Mouse (Mus musculus): ENCODE measurements around the gene Gm28510. TPM values are rescaled to one million over a fixed set of nuclear protein-coding genes. Genes with fewer than 3 reads are reported as not detected.
"Not testable (repeated sequence)": the region's sequence is repeated elsewhere in the genome, so short reads cannot be mapped to it uniquely, and the experiment has no call there.

The Gm28510 gene
- polyA plus RNA-seq (2012; ENCODE audit: insufficient read depth, low replicate concordance): not detected in 2 replicates

DNA sequence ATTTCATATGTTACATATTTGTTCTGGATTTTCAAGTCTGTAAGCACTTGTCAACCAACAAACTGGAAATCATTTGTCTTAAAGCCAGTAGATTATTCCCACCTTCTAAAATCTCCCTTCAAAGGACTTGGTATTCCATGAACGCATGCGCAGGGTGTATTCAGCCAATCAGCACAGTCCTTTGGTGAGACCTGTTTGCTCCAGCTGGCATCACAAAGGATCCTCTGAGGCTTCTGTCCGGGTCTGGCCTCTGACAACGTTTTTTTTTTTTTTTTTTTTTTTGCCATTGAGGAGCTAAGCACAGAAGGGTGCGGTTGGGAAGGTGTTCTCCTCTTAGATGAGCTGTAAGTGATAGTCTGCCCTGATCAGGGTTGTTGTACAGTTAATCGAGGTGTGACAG, at the start of gene Gm28510:
Gene Gm28510, plus strand, starts transcription at position 301 of the 400 bp plus-strand sequence.
- not testable (repeated sequence) for H3K36me3 ChIP-seq (replicated peaks; ENCODE audit: low read length); H3K4me3 ChIP-seq (replicated peaks); H3K27me3 ChIP-seq (replicated peaks)

More for the DNA sequence above, at the start of gene Gm28510:
- not testable (repeated sequence) for H3K4me1 ChIP-seq, H3K9me3 ChIP-seq

Other genes with a start within 250 kb of the Gm28510 start
- gene Gm20834, start 88.1 kb upstream of the Gm28510 start, polyA plus RNA-seq (2012; ENCODE audit: insufficient read depth, low replicate concordance): not detected in 2 replicates
- not detected in 2 replicates for gene Gm20737, start 123.3 kb downstream of the Gm28510 start, polyA plus RNA-seq (2012; ENCODE audit: insufficient read depth, low replicate concordance)
- gene Gm21775, start 140.7 kb downstream of the Gm28510 start, polyA plus RNA-seq (2012; ENCODE audit: insufficient read depth, low replicate concordance): not detected in 2 replicates
- gene Gm21900, start 203.6 kb downstream of the Gm28510 start, polyA plus RNA-seq (2012; ENCODE audit: insufficient read depth, low replicate concordance): not detected in 2 replicates